15 mouse cellular contexts compared by ENCODE assay signal in the genomic region with DNA sequence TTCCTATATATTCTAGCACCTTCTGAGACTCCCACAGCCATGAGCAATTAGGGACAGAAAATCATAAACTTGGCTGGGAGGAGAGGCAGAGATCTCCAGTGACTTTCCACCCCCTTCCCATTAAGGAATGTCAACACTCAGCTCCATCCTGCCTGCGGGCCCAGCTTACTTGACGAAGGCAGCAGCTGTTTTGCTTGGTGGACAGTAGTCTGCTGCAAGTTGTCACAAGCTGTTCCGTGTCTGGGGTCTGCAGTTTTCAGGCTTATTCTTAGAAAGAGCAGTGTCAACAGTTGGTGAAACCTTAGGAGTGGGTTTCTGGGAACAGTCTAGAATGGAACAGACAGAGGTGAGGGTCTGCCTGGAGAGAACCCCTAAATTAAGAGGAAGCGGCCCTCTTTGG.
DNase-seq lines count a peak whose midpoint lies in the region; ATAC-seq and TF ChIP-seq lines count a peak whose summit lies in the region.
"Had no signal": no experiment of that assay in that cellular context is flagged by ENCODE, and none has a peak within 500 bp of the region (broad histone marks: within the 10 kb centered on the region; RNA-seq: fewer than 3 reads in every experiment).

No protein-coding gene starts in this region.

- H3K27ac ChIP-seq in heart, embryonic 11.5 days (ENCODE audit: low read depth, low read length) = peak overlapping the region; percentile 25; the same call in 1 of the 2 replicates
- H3K27ac ChIP-seq in left cerebral cortex, adult 2 months = peak overlapping the region; percentile 85
- no peak overlapping the region for H3K27ac ChIP-seq in embryonic facial prominence, embryonic 14.5 days (replicated peaks; ENCODE audit: low read depth, low read length)
- peak overlapping the region; percentile 41; the same call in 1 of the 2 replicates for H3K27ac ChIP-seq in intestine, postnatal 0 days (ENCODE audit: low read depth, low read length)
- H3K27ac ChIP-seq: neural tube, embryonic 12.5 days had no signal

- no peak overlapping the region for H3K9ac ChIP-seq in heart, embryonic 11.5 days (ENCODE audit: low read depth, low read length)
- H3K9ac ChIP-seq in embryonic facial prominence, embryonic 14.5 days (ENCODE audit: low read depth, low read length) = no peak overlapping the region; the same call in 1 of the 2 replicates
- no peak overlapping the region; the same call in 1 of the 2 replicates for H3K9ac ChIP-seq in intestine, postnatal 0 days (ENCODE audit: low read depth, low read length)
- H3K9ac ChIP-seq: neural tube, embryonic 12.5 days had no signal

- intact Hi-C loops in left cerebral cortex, adult 2 months (cut with DNase I) = no loop called here
- intact Hi-C loops in left cerebral cortex, postnatal 14 days (cut with DNase I) = no loop called here

- DNase-seq in heart, postnatal 4 days = no peak
- no peak for DNase-seq in left cerebral cortex, adult 2 months (ENCODE audit: extremely low spot score in 1 of 2, low spot score in 2 of 2)
- no peak for DNase-seq in left cerebral cortex, postnatal 14 days (ENCODE audit: low spot score in 2 of 2)
- DNase-seq in embryonic facial prominence, embryonic 14.5 days (ENCODE audit: low spot score) = peak; percentile 72
- no peak for DNase-seq in cerebellum, postnatal 4 days (ENCODE audit: low spot score in 2 of 2)
- no peak for DNase-seq in embryo, embryonic 11 days
- DNase-seq: cerebellum, postnatal 14 days; lung, adult 2 months; midbrain, embryonic 14.5 days; thymus, postnatal 36 days had no signal

- WGBS in heart, embryonic 11.5 days (ENCODE audit: insufficient replicate concordance) = 26% methylated on average over 4 of the region's 4 CpGs
- WGBS in embryonic facial prominence, embryonic 14.5 days = 47% methylated on average over 4 of the region's 4 CpGs
- 52% methylated on average over 4 of the region's 4 CpGs for WGBS in intestine, postnatal 0 days

- ATAC-seq in heart, embryonic 11.5 days (replicated peaks; ENCODE audit: insufficient number of reproducible peaks, low FRiP score, low TSS enrichment) = no peak
- ATAC-seq in embryonic facial prominence, embryonic 14.5 days (ENCODE audit: low read depth) = no peak; the same call in 1 of the 2 replicates
- no peak for ATAC-seq in intestine, postnatal 0 days
- ATAC-seq: activated CD4-positive, CD25-positive, alpha-beta regulatory T cell, adult 4 months; inflammation-experienced regulatory T-cells, adult 6 months had no signal

- H3K4me3 ChIP-seq in heart, embryonic 11.5 days (ENCODE audit: low read depth, low read length) = no peak overlapping the region
- H3K4me3 ChIP-seq in left cerebral cortex, adult 2 months = no peak overlapping the region
- no peak overlapping the region for H3K4me3 ChIP-seq in embryonic facial prominence, embryonic 14.5 days (ENCODE audit: low read depth, low read length)
- H3K4me3 ChIP-seq in intestine, postnatal 0 days (ENCODE audit: low read depth, low read length) = no peak overlapping the region
- H3K4me3 ChIP-seq: neural tube, embryonic 12.5 days had no signal

- no peaks in the 10 kb centered on the region for H3K9me3 ChIP-seq in heart, embryonic 11.5 days (replicated peaks; ENCODE audit: control insufficient read depth, low read length)
- H3K9me3 ChIP-seq in embryonic facial prominence, embryonic 14.5 days (ENCODE audit: control insufficient read depth, low read length) = no peaks in the 10 kb centered on the region
- no peaks in the 10 kb centered on the region for H3K9me3 ChIP-seq in intestine, postnatal 0 days (ENCODE audit: control insufficient read depth)
- H3K9me3 ChIP-seq: neural tube, embryonic 12.5 days had no signal

- no peaks in the 10 kb centered on the region for H3K36me3 ChIP-seq in heart, embryonic 11.5 days (ENCODE audit: control insufficient read depth, insufficient read depth, low read length)
- H3K36me3 ChIP-seq in embryonic facial prominence, embryonic 14.5 days (ENCODE audit: control insufficient read depth, insufficient read depth, low read length) = no peaks in the 10 kb centered on the region
- H3K36me3 ChIP-seq in intestine, postnatal 0 days (ENCODE audit: control insufficient read depth, insufficient read depth) = no peaks in the 10 kb centered on the region; the same call in 1 of the 2 replicates
- H3K36me3 ChIP-seq: neural tube, embryonic 12.5 days had no signal

- peaks cover 92% of the 10 kb centered on the region for H3K4me1 ChIP-seq in heart, embryonic 11.5 days (ENCODE audit: control insufficient read depth, insufficient read depth, low read length)
- peaks cover 39% of the 10 kb centered on the region for H3K4me1 ChIP-seq in embryonic facial prominence, embryonic 14.5 days (ENCODE audit: control insufficient read depth, insufficient read depth, low read length)
- H3K4me1 ChIP-seq in intestine, postnatal 0 days (replicated peaks; ENCODE audit: control insufficient read depth, insufficient read depth, low read length) = peaks cover 52% of the 10 kb centered on the region

- H3K27me3 ChIP-seq in heart, embryonic 11.5 days (ENCODE audit: control insufficient read depth, insufficient read depth, low read length) = no peaks in the 10 kb centered on the region
- H3K27me3 ChIP-seq in embryonic facial prominence, embryonic 14.5 days (replicated peaks; ENCODE audit: control insufficient read depth, insufficient read depth, low read length) = no peaks in the 10 kb centered on the region
- H3K27me3 ChIP-seq in intestine, postnatal 0 days (replicated peaks; ENCODE audit: control insufficient read depth, insufficient read depth, low read length) = no peaks in the 10 kb centered on the region
- H3K27me3 ChIP-seq: neural tube, embryonic 12.5 days had no signal

- H3K4me2 ChIP-seq in heart, embryonic 11.5 days = no peak overlapping the region
- no peak overlapping the region for H3K4me2 ChIP-seq in embryonic facial prominence, embryonic 14.5 days (ENCODE audit: low read depth, low read length)
- no peak overlapping the region for H3K4me2 ChIP-seq in intestine, postnatal 0 days (replicated peaks; ENCODE audit: low read depth)
- H3K4me2 ChIP-seq: neural tube, embryonic 12.5 days had no signal

- no peak for TF ChIP-seq CTCF in left cerebral cortex, adult 2 months (IDR thresholded peaks at IDR 0.05)
- no peak for TF ChIP-seq CTCF in intestine, postnatal 0 days (IDR thresholded peaks at IDR 0.05; ENCODE audit: low read depth)
